Mouse (Mus musculus): Measurements from ENCODE around the gene Whrn.

The Whrn gene

DNA sequence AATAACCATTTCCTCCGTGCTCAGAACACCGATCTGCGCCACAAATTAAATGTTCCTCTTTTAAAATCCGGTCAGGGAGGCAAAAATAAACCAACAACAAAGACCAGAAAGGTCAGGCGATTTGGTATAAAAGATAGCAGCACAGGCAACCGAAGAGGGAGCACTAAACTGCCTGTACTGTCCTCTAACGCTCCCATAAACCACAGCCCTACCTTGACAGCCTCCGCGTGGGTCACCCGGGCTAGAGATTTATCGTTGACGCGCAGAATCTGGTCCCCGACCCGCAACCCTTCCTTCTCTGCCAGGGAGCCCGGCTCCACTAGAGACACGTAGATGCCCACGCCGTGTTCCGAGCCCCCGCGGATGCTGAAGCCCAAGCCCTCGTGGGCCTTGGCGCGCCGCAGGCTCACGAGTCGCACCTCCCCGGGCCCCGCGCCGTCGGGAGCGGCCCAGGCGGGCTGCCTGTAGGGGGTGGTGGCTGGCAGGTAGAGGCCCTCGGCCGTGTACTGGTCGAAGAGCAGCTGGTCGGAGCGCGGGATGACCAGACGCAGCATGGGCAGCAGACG, 1.3 kb downstream of the Whrn start:
- DNase-seq (ENCODE audit: extremely low spot score) = no peak

DNA sequence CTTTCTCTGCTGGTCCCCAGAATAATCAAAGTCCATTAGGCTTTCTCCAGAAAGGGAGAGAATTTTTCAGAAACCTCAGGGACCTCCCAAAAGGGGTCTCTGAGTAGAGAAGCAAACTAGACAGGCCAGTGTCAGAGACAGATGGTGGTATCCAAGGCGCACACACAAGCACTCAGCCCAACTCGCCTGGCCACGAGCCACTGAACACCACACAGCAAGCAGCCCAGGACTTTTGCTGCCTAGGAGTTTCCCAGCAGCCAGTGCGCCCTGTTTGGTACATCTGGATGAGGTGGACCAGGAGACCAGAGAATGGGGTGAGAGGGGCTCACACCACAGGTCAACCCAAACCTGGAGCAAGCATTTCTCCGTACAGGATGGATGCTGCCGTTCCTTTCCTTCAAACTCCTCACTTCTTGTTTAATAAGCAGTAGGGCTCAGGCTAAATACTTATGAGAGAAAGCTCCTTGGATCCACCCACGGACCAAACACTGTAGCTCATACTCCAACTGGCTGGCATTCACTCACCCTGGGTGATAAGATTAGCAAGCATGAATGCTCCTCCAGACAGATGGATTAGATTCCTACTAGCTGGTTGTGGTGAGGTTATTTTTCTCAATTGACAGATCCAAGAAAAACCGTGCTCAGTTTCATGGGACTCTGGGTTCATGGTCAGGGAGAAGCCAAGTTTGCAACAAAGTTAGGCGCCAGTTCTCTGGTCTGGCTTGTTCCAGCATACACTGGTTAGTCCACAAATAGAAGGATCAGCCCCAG, 2.3 kb downstream of the Whrn start:
- no peak for DNase-seq (ENCODE audit: extremely low spot score)

DNA sequence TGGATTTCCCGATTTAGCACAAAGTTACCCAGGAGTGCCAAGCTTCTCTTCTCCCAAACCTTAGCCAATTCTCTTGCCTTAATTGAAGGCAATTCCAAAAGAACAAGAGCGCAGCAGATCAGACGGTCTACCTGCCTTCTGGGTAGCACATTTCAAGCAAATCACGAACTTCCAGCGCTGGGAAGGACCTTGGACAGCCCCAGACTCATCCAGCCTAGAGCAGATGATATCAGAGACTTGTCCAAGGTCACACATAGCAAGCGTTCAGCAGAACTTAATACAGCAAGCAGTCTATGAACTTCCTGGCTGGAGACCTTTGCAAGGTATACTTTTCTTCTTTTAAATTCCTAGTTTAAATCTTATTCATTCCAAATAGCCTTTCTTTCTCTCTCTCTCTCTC, 4.3 kb downstream of the Whrn start:
- DNase-seq (ENCODE audit: extremely low spot score) = no peak

DNA sequence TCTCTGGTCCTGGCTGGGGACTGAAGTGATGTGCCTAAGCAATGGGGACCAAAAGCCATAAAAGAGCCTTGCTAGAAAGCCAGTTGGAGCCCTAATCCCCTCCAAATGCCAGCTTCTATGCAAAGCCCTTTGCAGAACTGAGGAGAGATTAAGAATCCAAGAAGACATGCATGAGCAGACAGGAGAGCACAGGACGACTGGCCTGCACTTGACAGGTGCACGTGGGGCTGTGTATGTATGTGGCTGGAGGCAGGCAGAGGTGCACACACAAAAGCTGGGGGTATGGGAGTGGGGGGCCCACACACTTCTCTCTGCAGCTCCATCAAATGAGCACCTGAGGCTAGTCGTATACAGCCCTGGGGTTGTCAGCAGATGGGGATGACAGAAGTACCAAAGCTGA, 5.6 kb downstream of the Whrn start:
- DNase-seq (ENCODE audit: extremely low spot score) = no peak

DNA sequence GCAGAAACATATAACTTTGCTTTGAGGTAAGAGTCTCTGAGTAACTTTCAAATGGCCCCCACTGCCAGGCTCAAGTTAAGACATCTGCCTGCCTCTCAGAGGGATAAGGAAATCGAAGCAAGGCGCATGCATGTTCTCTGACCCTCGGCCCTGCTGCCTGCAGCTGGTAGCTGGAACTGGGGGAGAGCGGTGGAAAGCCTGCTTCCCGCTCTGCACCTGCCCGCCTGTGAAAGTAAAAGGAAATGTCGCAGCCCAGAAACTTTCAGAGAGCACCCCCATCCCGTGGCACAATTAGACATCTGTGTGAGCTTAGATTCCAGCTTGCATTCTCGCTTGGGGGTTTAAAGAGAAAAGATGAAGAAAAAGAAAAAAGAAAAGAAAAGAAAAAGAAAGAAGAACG, 6.1 kb downstream of the Whrn start:
- no peak for DNase-seq (ENCODE audit: extremely low spot score)

DNA sequence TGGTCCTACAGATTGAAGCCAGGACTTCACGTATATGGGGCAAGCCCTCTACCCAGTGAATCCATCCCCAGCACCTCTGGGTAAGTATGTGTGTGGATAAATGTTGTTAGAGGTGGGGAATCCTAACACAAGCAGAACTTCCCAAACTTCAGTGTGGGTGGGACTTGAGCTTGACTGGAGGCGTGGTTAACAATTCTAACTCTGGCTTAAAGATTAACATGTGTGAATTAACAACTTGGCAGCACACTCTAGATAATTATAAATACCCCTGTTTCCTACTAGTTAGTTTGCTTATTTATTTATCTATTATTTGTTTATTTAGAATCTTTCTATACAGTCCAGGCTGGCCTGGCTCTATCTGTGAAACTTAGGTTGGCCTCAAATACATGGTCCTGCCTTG, 7.9 kb downstream of the Whrn start:
- no peak for DNase-seq (ENCODE audit: extremely low spot score)

DNA sequence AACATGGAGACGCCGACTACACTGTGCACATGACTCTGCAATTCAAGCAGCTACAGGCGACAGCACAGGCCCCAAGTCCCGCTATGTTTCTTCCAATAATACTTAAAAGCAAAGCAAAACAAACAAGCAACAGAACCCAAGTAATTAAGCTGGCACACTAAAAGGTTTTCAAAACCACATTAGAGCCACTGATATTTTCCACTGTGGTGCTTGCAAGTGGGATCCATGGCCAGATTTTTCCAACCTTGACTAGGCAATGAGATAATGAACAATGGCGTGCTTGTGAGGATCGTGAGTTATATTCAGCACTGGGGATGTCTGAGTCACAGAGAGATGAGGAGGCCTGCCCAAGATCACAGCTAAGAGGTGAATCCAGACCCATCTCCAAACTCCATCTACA, 8.5 kb downstream of the Whrn start:
- no peak for DNase-seq (ENCODE audit: extremely low spot score)

DNA sequence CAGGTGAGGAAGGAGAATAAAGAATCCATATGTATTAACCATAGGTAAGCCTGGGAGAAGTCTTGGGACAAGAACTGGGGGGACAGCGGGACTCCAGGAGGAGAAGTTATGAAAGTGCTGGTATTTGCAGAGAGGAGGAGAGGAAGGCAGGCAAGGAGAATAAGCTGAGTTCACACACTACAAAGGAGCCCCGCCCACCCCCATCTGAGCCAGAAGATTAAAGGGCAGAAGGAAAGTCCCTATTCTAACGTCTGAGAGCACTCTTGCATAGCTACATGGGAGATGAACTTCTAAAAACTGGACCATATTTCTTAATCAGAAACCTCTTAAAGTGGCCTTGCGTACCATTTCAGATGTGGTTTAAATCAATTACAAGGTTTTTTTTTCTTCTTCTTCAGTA, 9.3 kb downstream of the Whrn start:
- no peak for DNase-seq (ENCODE audit: extremely low spot score)

DNA sequence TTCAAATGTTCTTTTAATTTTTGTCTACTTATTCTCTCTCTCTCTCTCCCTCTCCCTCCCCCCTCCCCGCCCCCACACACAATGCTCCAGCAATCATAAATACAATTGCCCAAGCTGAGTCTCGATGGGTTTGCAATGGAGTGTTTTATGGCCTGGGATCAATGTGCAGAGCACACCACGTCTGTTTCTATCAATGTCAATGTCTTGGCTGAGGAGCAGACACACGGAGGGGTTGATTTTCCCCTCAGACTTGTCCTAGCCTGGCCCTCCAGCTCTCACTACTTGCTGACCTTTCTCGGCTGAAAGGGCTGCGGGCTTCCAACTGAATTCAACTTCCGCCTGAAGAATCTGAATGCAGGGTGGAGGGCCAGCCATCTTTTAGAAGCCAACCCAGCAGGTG, 12.1 kb downstream of the Whrn start:
- DNase-seq (ENCODE audit: extremely low spot score) = no peak

DNA sequence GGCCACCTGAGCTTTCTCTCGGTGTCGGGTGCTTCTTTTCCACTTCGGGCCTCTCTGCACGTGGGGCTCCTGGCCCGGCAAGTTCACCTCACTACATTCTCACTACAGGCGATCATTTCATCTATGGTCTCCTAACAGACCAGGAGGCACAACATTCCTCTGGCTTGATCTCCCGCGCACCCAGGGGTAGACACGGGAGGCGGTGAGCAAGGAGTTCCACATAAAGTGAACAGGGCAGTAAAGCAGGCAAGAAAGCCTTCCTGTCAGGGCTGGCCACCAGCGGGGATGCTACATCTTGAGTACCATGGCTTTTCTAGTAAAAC, 15.0 kb downstream of the Whrn start:
- DNase-seq (ENCODE audit: extremely low spot score) = no peak

DNA sequence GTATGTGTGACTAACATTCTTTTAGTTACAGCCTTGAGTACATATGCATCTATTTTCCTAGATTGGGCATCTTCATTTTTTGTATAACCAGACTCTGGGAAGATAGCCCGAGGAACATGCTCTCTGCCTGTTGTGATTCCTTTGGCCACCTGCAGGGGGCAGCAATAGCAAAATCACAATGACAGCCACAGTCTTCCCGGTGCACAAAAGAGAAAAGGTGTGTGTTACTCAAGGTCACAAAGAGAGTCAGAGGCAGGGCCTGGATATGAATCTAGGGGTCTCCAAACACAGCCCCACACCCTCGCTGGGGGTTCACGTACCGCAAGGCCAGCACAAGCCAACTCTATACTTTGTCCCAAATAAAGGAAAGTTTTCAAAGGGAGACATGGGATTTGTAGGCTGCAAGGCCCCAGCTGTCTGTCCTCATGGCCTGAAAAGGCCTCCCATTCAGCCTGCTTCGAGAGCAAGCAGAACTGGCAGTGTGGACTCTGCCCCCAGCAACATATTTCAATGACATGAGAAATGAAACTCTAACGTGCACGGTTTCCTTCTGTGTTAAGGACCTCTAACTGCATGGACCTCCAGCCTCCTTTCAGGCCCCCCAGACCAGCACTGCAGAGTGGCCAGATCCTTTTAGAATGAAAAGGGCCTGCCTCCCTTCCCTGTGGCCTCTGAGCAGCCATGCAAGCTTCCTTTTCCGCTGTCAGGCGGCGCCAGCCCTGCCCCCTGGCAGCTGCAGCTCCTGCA, 15.5 kb downstream of the Whrn start:
- peak; percentile 62 for DNase-seq (ENCODE audit: extremely low spot score)

DNA sequence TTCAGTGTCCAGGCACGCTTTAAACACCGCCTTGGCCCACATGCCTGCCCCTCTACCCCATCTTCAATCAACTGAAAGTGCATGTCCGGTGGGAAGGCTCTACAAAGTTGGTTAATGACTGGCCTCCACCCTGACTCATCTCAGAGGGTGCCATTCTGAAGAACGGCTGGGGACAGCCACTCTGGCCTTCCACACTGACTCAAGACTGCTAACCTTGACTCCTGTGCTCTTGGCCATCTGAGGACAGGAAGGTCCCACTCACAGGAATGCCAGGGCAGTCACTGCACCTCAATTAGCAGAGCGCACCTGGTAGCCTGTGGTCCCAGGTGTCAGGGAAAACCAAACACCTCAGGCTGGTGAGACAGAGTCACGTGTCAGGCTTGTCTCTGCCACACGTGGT, 17.8 kb downstream of the Whrn start:
- no peak for DNase-seq (ENCODE audit: extremely low spot score)

DNA sequence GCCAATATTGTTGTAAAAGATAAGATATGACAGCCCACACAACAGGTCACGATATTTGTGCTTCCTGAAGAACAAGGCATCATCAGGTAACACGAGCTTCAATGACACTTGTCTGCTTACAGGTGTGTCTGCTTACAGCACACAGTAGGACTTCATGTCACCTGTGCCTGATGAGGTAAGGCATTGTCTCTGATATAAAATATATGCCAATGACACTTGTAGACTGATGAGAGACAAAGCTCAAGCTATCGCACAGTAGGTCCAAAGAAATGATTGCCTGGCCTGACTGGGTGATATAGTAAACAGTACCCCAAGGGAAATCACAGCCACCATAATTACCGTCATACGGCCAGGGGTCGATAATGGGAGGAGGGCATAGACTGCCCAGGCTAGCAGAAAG, 18.9 kb downstream of the Whrn start:
- DNase-seq (ENCODE audit: extremely low spot score) = no peak

DNA sequence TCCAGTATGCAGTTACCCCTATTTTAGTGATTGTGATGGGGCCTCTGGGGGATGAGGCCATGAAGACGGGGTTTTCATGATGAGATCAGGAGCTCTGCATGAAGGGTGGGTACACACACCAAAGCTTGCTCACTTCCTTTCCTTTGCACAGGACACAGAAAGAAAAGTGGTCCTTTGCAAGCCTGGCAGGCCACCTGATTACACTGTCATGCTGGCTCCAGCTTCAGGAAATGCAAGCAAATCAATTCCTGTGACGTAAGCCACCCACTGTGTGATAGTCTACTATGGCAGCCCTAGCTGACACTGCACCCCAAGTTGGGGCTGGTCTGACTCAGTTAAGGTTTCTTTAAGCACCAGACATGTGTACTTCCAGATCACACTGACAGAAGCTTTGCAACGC, 20.6 kb downstream of the Whrn start:
- DNase-seq (ENCODE audit: extremely low spot score) = no peak

DNA sequence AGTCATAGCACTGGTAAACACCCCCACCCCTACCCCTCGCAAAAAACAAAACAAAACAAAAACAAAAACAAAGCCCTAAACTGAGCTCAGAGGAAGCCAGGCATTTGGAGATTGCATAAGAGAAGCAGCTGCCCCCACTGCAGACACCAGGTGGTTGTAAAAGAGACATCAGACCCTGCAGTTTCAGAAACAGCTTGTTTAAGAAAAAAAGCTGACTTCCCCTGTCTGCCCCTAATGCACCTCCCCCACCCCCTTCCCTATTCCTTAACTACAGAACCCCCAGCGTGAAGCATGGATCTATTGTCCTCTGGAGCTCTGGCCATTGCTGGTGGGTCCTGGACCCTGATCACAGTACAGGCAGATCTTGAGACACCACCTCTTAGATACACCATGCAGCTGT, 21.4 kb downstream of the Whrn start:
- DNase-seq (ENCODE audit: extremely low spot score) = no peak

DNA sequence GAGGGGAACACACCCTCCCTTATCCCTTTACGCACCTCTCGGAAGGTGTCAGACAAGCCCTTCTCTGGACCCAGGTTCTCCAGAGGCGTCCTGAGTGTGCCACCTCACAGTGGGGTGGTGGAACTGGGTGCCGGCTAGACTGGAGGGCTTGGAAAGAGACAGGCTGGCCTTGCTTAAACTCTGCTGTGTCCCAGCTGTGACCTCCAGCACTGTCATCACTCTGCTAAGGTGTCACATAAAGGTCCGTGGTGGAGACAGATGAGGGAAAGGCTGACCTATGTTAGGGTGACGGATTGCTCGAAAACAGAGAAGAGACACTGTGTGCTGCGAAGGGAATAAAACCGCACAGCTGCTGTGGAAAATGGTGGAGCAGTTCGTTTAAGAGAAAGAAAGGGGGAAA, 28.5 kb downstream of the Whrn start:
- peak; percentile 46 for DNase-seq (ENCODE audit: extremely low spot score)

DNA sequence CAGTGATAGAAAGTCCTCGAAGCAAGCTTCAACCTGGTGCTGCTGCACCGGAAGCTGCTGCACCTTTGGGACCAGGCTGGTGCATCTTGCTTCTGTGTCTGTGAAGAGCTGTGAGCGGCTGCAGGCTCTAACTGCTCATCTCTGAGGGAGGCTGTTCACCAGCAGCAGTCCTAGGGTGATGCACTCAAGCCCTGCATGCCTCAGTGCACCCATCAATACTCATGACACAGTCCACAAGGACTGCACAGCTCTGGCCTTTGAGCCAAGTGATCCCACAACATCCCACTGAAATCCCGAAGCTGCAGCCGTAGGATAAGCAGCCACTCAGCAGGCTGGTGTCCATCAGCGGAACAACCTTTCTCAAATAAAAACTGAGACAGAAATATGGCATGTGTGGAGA, 29.6 kb downstream of the Whrn start:
- DNase-seq (ENCODE audit: extremely low spot score) = no peak

DNA sequence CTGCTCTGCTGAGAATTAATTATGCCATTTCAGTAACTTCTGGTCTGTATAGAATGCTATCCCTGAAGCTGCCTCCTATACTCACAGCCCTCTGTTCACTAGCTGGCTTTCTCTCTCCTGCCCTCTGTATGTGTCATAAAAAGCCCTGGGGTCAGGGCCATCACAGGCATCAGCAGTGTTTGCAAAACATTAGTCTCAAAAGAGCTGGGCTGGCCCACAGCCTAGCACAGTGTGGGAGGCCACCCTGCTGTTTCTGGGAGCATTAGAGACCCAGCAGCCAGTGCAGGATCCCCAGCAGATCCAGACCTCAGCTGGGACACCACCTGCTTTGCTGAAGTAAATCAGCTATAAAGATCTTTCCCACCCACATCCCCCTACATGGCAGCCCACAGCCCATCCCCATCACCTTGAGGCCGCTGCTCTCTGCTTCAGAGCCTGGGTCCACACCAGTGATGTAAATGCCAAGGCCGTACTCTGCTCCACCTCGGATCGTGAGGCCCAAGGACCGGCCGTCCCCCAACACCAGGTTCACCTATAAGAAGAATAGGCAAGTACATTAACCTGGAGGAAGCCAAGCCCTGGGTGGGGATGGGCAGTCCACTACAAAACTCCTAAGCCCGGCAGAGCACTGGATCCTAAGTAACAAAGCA, 34.8 kb downstream of the Whrn start:
- no peak for DNase-seq (ENCODE audit: extremely low spot score)

DNA sequence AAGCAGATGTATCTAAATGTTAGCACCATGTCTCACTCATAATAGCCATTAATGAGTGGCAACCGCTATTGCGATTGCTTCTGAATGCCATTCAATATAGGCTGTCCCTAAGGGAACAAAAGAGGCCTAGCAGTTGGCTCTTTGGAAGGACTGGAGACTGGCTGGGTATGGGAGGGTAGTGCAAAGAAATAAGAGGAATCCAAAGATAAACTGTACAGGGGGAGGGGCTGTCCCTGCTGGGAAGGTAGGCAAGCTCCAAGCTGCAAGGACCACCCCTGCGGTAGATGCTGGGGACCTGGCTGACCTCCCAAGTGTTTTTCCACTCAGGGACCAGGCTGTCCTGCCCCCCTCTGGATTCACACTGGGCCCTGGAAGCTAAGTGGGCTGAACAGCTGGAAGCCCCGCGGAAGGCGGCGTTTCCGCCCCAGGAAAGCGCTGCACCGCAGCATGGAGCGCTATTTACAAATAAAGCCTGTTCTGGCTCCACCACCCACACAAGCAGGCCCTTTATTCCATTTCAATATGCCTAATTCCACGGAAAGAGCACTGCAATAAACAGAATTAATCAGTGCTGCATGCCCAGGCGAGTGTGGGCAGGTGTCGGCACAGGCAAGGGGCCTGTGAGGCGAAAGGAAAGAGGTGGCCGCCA, 36.5 kb downstream of the Whrn start:
- peak; percentile 40 for DNase-seq (ENCODE audit: extremely low spot score)

DNA sequence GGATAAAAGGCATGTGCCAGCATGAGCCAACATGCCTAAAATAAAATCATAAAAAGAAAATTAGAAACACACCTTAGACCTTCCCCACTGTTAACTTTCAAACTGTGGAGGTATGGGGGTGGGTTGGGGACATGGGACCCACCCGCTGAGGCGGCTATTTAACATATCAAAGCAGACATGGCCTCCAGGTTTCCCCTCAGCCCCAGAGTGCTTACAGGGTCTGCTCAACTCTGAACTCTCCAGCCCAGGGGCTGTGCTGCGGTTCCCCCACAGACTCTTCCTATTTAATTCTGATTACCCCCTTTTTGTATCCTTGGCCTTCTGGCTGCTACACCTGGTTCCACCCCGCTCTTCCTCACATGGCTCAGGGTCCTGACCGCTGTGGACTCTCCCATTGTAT, 39.2 kb downstream of the Whrn start:
- no peak for DNase-seq (ENCODE audit: extremely low spot score)

DNA sequence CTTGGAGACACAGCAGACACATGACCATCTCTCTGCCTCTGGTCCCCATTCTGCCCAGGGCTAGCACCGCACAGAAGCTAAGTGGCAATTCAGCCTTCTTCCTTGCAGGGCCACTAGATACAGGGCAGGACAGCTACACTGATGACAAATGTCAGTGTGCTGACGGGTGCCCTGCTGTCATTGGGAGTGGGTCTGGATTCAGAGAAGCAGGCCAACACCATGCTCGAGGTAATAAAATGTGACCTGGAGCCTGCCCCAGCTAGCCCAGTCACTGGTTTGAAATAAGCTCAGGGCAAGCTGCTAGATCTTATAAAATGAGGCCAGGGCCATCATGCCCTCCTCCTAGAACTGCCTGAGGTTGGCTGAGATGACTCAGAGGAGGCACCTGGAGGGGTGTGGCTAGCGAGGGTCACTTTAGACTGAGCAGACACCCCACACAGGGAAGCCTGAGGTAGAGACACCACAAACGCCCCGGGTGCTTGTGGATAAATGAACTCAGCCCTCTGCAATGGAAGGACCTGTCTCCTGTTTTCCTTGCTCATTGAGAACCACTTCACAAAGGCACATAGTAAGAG, 41.8 kb downstream of the Whrn start:
- DNase-seq (ENCODE audit: extremely low spot score) = no peak

DNA sequence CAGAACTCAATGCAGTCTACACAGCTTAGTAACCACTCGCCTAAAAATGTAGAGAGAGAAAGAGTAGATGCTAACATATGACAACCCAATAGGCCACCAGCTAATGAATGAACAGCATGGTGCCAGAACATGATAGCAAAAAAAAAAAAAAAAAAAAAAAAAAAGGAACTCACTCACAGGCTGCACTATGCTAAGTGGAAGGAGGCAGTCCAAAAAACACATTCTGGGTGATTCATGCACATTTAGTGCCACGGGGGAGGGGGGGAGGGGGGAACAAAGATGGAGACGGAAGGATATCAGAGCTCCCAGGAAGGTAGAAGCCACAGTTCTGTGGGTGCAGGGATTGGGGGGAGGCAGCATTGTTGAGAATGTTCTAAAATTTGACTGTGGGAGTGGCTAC, 43.2 kb downstream of the Whrn start:
- no peak for DNase-seq (ENCODE audit: extremely low spot score)
